ENCODE assay signal across 13 mouse cellular contexts in genomic region chr1:185207851-185208595, GRCm38 (mm10). TPM values are rescaled to one million over a fixed set of nuclear protein-coding genes. Genes with fewer than 3 reads are reported as not detected.
A peak's percentile ranks its signal among the peaks of the same experiment; 100 is the strongest.
DNase-seq lines count a peak whose midpoint lies in the region; ATAC-seq and TF ChIP-seq lines count a peak whose summit lies in the region.
"Had no signal": no experiment of that assay in that cellular context is flagged by ENCODE, and none has a peak within 500 bp of the region (broad histone marks: within the 10 kb centered on the region; RNA-seq: fewer than 3 reads in every experiment).

No protein-coding gene starts in this region.

- H3K4me3 ChIP-seq in liver, adult 2 months (ENCODE audit: insufficient read depth, low read depth, low read length), result 0 out of 2 replicates have a peak overlapping the region, but pooled peaks have one; percentile 3
- no peak overlapping the region for H3K4me3 ChIP-seq in liver, embryonic 15.5 days (replicated peaks)
- no peak overlapping the region for H3K4me3 ChIP-seq in stomach, embryonic 16.5 days (replicated peaks; ENCODE audit: low read length)
- no peak overlapping the region for H3K4me3 ChIP-seq in limb, embryonic 10.5 days
- H3K4me3 ChIP-seq in forebrain, embryonic 16.5 days (replicated peaks; ENCODE audit: low read length), result no peak overlapping the region
- H3K4me3 ChIP-seq: hindbrain, embryonic 10.5 days; limb, embryonic 12.5 days had no signal

- peak overlapping the region; percentile 32 for H3K4me2 ChIP-seq in liver, embryonic 15.5 days
- no peak overlapping the region for H3K4me2 ChIP-seq in stomach, embryonic 16.5 days (ENCODE audit: low read depth, low read length)
- no peak overlapping the region for H3K4me2 ChIP-seq in forebrain, embryonic 16.5 days (ENCODE audit: low read length)
- H3K4me2 ChIP-seq: limb, embryonic 12.5 days had no signal

- H3K4me1 ChIP-seq in liver, adult 2 months (ENCODE audit: control insufficient read depth, insufficient read depth, low read length), result peaks cover 7% of the 10 kb centered on the region
- peaks cover 58% of the 10 kb centered on the region for H3K4me1 ChIP-seq in liver, embryonic 15.5 days (replicated peaks)
- H3K4me1 ChIP-seq in stomach, embryonic 16.5 days (ENCODE audit: control insufficient read depth, insufficient read depth, low read length), result peaks cover 14% of the 10 kb centered on the region
- peaks cover 30% of the 10 kb centered on the region for H3K4me1 ChIP-seq in limb, embryonic 10.5 days
- H3K4me1 ChIP-seq in forebrain, embryonic 16.5 days (replicated peaks; ENCODE audit: control insufficient read depth, insufficient read depth, low read length), result peaks cover 17% of the 10 kb centered on the region

- ATAC-seq in activated CD4-positive, CD25-positive, alpha-beta regulatory T cell, adult 4 months, result peak; percentile 34
- ATAC-seq in liver, embryonic 15.5 days (ENCODE audit: insufficient read depth), result no peak
- no peak for ATAC-seq in stomach, embryonic 16.5 days (ENCODE audit: insufficient read depth, low FRiP score)
- no peak for ATAC-seq in forebrain, embryonic 16.5 days

- H3K79me2 ChIP-seq in liver, adult 2 months (ENCODE audit: control insufficient read depth, insufficient read depth, low read length), result peaks cover 33% of the 10 kb centered on the region

- TF ChIP-seq CTCF in liver, adult 2 months (IDR thresholded peaks at IDR 0.05; ENCODE audit: low read depth, low read length), result no peak

- no peaks in the 10 kb centered on the region for H3K9me3 ChIP-seq in liver, embryonic 15.5 days (replicated peaks)
- no peaks in the 10 kb centered on the region for H3K9me3 ChIP-seq in stomach, embryonic 16.5 days (replicated peaks; ENCODE audit: control insufficient read depth, low read length)
- H3K9me3 ChIP-seq in limb, embryonic 10.5 days (replicated peaks), result no peaks in the 10 kb centered on the region
- H3K9me3 ChIP-seq in forebrain, embryonic 16.5 days (ENCODE audit: control insufficient read depth, low read length), result no peaks in the 10 kb centered on the region
- H3K9me3 ChIP-seq: hindbrain, embryonic 10.5 days; limb, embryonic 12.5 days had no signal

- 47% methylated on average over 13 of the region's 13 CpGs for WGBS in liver, adult 2 months
- 39% methylated on average over 13 of the region's 13 CpGs for WGBS in liver, embryonic 15.5 days (ENCODE audit: insufficient replicate concordance)
- 79% methylated on average over 13 of the region's 13 CpGs for WGBS in stomach, embryonic 16.5 days
- 93% methylated on average over 13 of the region's 13 CpGs for WGBS in limb, embryonic 10.5 days
- WGBS in forebrain, embryonic 16.5 days, result 92% methylated on average over 13 of the region's 13 CpGs

- no peak for TF ChIP-seq POLR2A in liver, adult 2 months (IDR thresholded peaks at IDR 0.05; ENCODE audit: extremely low read depth, insufficient read depth, low read length)

- peak overlapping the region; percentile 41 for H3K27ac ChIP-seq in liver, adult 2 months (replicated peaks; ENCODE audit: insufficient read depth, low read depth, low read length)
- H3K27ac ChIP-seq in liver, embryonic 15.5 days (replicated peaks), result peak overlapping the region; percentile 69
- H3K27ac ChIP-seq in stomach, embryonic 16.5 days (ENCODE audit: low read length), result peak overlapping the region; percentile 4; the same call in 1 of the 2 replicates
- no peak overlapping the region for H3K27ac ChIP-seq in limb, embryonic 10.5 days
- no peak overlapping the region for H3K27ac ChIP-seq in forebrain, embryonic 16.5 days (ENCODE audit: low read length)
- H3K27ac ChIP-seq: hindbrain, embryonic 10.5 days; limb, embryonic 12.5 days had no signal

- no peak overlapping the region; the same call in 1 of the 2 replicates for H3K9ac ChIP-seq in liver, adult 2 months (ENCODE audit: low read depth, low read length)
- no peak overlapping the region for H3K9ac ChIP-seq in liver, embryonic 15.5 days
- H3K9ac ChIP-seq in stomach, embryonic 16.5 days (ENCODE audit: low read length), result no peak overlapping the region
- no peak overlapping the region for H3K9ac ChIP-seq in forebrain, embryonic 16.5 days (replicated peaks; ENCODE audit: low read depth, low read length)
- H3K9ac ChIP-seq: limb, embryonic 12.5 days had no signal

- no peaks in the 10 kb centered on the region for H3K27me3 ChIP-seq in liver, adult 2 months (ENCODE audit: control insufficient read depth, insufficient read depth, low read length)
- H3K27me3 ChIP-seq in liver, embryonic 15.5 days, result no peaks in the 10 kb centered on the region
- no peaks in the 10 kb centered on the region for H3K27me3 ChIP-seq in stomach, embryonic 16.5 days (ENCODE audit: control insufficient read depth, insufficient read depth, low read length)
- no peaks in the 10 kb centered on the region for H3K27me3 ChIP-seq in limb, embryonic 10.5 days (ENCODE audit: low read depth, poor library complexity, severe bottlenecking)
- H3K27me3 ChIP-seq in forebrain, embryonic 16.5 days (replicated peaks; ENCODE audit: control insufficient read depth, insufficient read depth, low read length), result no peaks in the 10 kb centered on the region
- H3K27me3 ChIP-seq: limb, embryonic 12.5 days had no signal

- H3K36me3 ChIP-seq in liver, adult 2 months (ENCODE audit: control insufficient read depth, insufficient read depth, low read length), result no peaks in the 10 kb centered on the region
- peaks cover 8% of the 10 kb centered on the region; the same call in 1 of the 2 replicates for H3K36me3 ChIP-seq in liver, embryonic 15.5 days (replicated peaks)
- no peaks in the 10 kb centered on the region for H3K36me3 ChIP-seq in stomach, embryonic 16.5 days (ENCODE audit: control insufficient read depth, insufficient read depth, low read length)
- H3K36me3 ChIP-seq in limb, embryonic 10.5 days, result no peaks in the 10 kb centered on the region
- no peaks in the 10 kb centered on the region for H3K36me3 ChIP-seq in forebrain, embryonic 16.5 days (ENCODE audit: control insufficient read depth, insufficient read depth)
- H3K36me3 ChIP-seq: limb, embryonic 12.5 days had no signal

- DNase-seq in liver, adult 2 months (ENCODE audit: extremely low read depth, low read depth, low spot score), result no peak
- DNase-seq in liver, result no peak
- no peak for DNase-seq in kidney, adult 11 months
- no peak for DNase-seq in limb, embryonic 10.5 days (ENCODE audit: low spot score)
- DNase-seq: cerebellum, postnatal 14 days; kidney, adult 2 months; thymus, postnatal 36 days had no signal

RNA-seq across cellular contexts. Expression of gene Rab3gap2, which starts 4.1 kb away (rescaled TPM):
- 12.4 and 14.0 TPM in 2 replicates for total RNA-seq in liver, adult 2 months (2014; rRNA removed)
- polyA plus RNA-seq in liver, adult 2 months (2012; rRNA removed), result 6.8 and 9.3 TPM in 2 replicates
- 10 to 100 TPM; 12.8 to 15.0 TPM for polyA plus RNA-seq in activated CD4-positive, CD25-positive, alpha-beta regulatory T cell, adult 4 months (2017; shearing (Covaris generic))
- polyA plus RNA-seq in liver, embryonic 15.5 days (2015; fragmentation: Nextera tagmentation; extraction: Ambion mirVana), result 11.6 and 13.0 TPM in 2 replicates
- 24.0 and 24.9 TPM in 2 replicates for polyA plus RNA-seq in stomach, embryonic 16.5 days (2015; fragmentation: Nextera tagmentation; extraction: Ambion mirVana)
- polyA plus RNA-seq in limb, embryonic 10.5 days (2016; fragmentation: Nextera tagmentation; extraction: Ambion mirVana), result 17.7 and 20.6 TPM in 2 replicates
- polyA plus RNA-seq in forebrain, embryonic 16.5 days (2015; fragmentation: Nextera tagmentation; extraction: Ambion mirVana), result 29.0 and 30.2 TPM in 2 replicates

Comparison
In these comparisons a context has a peak if more than half of its experiments do, and no peak if none do; other contexts are left out.
1. H3K27ac ChIP-seq: peak in liver, adult 2 months (single experiment), liver, embryonic 15.5 days (single experiment) and stomach, embryonic 16.5 days (single experiment); none in limb, embryonic 10.5 days (single experiment) and forebrain, embryonic 16.5 days (single experiment).